Mouse (Mus musculus) cerebellum, postnatal 10 days (tissue): ENCODE results near the gene Ankrd53.

Experiments
- DNase-seq, 2 experiments: peaks; one replicate each; pipeline ENCODE4 v3.0.0; 2021; ENCODE audit warnings: mixed read lengths in 2 of 2

Ankrd53 gene

DNA sequence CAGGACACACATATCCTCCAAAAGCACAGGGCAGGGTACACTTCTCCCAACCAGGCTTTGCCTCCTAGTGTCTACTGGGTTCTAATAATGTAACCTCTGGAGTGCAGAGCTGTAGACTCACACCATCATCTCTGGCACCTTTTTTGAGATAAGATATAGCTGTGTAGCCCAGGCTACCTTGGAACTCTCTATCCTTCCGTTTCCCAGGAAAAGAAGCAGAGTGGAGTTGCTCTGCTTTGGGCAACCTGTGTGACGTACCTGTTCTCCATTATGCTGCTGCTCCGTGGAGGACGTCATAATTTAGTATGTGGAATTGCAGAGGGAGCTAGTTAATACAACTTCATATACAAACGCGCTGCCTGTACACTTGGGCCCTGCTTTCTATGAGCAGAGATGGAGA lies at the start of gene Ankrd53:
TSS of gene Ankrd53 (plus strand) at position 301 of the 400 bp plus-strand sequence.
- DNase-seq, result no peak

DNA sequence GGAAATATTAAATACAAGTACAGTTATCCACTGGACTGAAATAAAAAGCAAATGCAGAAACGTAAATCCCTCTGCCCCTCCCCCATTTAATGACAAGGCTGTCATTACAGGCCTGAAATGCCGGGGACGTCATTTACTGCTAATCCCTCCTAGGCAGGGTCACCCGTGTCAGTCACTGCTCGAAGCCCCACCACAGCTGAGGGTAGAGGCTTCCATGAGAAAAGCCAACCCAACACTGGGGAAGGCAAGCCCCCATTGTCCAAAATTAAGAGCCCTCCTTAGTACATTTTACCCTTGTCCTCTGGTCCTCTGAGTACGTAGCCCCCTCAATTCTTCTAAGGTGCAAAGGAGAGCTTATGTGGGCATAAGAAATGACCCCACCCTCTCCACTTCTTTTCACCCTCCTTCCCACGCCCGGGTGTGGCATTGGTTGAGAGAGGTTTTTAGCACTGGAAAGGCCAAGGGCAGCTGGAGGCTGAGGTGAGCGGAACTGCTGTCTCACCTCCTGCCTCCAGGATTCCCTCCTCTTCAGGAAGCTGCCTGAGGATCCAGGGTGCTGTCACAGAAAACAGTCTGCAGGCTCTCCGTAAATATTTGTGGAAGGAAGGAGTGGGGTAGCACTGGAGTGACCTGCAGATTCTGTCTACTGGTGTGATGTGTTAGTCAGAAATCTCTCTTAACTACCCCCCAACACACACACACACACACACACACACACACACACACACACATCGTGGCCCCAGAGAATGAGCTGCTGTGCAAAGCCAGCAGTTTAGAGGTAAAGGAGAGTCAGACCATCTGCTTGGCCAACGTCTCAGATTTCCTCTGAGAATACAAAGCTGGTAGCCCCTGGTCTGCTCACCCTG lies 48.9 kb upstream of the Ankrd53 start:
- DNase-seq, result no peak

DNA sequence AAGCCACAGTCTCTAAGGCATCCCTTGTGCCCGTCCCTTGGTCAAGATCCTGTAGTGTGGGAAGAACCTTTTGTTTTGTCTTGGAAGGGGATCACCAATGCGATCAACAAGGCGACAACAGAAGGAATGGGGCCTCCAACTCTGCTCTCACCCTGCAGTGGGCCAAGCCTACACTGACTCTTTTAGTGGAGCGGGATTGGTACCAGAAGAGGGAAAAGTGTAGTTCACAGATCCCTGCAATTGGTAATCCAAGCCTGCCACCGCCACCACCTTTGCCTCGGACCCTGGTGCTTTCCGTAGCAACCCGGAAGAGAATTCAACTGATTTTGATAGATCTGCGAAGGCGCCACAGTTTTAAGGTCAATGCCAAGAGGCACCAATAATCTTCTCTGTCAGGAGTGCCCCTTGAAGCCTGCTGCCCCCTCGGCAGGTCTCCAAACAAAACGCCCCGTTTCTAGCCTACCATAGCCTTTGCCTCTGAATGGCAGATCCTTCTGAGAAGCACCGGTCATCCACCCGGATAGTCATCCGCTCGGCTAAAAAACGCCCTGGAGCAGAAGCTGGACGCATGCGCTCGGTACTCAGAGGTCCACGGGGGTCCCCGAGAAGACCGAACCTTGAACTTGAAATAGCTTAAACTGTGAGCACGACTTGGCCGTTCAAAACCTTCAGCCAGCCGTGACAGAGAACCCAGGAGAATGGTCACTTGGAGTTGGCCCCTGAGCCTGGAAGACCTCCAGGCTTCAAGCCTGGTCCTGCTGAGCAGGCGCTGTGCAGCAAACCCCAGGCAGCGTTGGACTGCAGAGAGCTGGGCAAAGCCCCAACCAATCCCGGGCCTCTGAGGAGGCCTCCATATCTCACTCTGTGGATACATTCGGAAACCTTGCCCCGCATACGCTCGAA lies 48.0 kb upstream of the Ankrd53 start:
- peak; percentile 62 to 75 for DNase-seq

DNA sequence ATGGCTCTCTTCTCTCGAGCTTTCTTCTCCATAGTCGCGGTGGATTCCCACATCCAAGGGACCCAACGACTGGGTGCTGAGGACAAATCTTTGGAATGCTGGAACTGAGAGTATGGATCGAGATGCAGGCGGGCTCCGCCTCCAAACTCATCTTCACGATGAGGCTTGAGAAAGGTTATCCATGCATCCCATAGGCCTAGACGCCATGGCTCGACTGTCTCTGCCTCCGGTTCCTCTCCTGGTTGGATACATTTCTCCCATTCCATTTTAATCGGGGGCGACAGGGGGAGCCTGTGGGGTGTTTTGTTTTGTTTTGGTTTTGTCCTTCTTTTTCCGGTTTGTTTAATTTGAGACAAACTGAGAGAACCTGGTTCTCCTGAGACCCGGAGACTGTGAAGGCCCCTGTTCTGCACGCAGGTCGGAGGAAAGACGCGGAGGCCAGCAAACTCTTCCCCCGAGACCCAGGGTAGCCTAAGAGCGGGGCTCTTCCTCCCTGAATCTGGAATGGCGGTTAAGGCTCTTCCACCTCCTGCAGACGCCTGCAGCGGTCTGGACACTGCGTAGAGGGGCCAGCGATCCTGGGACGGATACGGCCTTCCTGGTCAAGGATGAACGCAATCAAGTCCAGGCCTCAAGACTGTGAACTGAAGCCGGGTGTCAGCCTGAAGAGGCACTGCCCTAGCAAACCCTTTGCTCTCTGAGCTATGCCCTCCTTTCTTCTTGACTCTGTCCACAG lies 46.8 kb upstream of the Ankrd53 start:
- no peak for DNase-seq

DNA sequence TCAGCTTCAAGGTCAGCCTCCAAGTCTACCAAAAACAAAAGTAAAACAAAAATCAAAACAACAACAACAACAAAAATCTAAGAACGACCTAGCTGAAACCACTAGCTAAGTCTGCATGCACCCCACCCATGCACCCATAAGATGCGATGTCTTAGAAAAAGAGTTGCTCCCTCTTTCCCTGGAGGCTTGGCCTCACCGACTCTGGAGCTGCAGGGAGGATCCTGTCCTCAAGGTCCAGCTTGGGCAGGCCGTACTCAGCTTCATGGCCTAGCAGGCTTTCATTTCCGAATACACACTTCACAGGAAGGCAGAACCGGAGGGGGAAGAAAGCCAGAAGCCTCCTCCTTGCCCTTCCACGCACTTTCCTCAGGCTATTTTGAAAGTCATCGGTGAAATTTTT lies 45.4 kb upstream of the Ankrd53 start:
- no peak for DNase-seq

DNA sequence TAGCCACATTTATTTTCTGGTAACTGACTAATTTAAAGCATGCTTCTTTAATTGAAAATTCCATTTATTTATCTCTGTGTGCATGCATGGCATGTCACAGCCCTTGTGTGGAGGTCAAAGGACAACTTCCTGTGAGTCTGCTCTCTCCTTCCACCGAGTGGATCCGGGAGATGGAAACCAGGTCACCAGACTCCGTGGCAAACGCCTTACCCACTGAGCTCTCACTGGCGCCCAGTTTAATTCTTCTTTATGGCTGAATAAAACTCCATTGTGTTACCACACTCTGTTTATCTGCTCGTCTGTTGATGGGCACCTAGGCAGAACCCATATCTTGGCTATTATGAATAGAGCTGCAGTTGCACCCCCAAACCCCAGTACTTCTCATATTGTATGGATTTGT lies 39.9 kb upstream of the Ankrd53 start:
- no peak for DNase-seq

DNA sequence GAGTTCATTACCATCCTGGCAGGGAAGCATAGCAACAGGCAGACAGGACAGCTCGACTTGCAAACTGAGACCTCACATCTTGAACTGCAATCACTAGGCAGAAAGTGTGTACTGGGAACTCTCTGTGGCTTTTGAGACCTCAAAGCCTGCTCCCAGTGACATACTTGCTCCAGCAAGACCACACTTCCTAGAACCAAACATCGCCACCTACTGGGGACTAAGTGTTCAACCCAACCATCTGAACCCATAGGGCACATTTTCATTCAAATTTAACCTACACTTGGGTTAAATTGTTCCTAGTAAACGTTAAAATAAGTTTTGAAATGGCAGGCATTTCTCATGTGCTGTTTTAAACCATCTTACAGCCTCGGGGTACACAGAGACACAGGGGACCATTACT lies 35.3 kb upstream of the Ankrd53 start:
- no peak for DNase-seq

DNA sequence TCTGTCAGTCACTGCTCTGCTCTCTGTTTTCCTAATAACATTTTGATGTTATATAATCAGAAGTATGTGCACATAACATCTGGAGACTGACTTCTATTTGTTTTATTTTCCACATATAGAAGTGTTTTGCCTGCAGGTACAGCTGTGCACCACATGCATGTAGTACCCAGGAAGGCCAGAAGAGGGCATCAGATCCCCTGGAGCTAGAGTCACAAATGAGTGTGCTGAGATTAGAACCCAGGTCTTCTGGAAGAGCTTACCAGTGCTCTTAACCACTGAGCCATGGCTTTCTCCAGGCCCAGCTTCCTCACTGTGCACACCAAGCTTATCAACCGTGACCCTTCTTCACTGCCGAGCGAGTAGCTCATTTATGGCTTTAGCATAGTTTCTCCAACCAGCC lies 34.0 kb upstream of the Ankrd53 start:
- DNase-seq, result peak in 1 of 2 experiments; percentile 51

DNA sequence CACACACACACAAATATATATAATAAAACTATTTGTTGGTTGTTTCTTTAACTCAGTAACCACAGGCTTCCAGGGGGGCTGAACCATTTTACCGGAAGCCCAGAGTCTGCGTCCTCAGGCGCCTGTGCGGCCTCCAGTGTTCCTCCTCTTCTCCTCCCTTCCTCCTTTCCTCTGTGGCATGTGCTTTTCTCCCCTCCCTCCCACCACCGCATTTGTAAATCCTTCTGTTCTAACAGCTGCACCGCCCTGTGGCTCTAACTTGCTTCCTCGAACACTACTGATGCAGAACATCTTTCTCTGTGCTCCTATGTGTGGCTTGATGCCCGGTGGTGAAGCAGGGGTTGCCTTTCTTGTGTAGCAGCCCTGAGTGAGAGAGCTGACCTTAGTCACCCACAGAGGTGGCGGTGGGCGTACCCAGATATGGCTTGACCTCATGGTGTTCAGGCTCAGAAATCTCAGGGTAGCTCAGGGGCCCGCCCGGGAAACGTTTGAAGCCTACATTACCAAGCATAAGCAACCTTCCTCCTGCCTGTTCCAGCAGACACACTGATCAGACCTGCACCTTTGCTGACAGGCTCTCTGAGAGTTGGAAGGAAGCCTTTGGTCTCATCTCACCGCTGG lies 33.0 kb upstream of the Ankrd53 start:
- DNase-seq, result no peak

DNA sequence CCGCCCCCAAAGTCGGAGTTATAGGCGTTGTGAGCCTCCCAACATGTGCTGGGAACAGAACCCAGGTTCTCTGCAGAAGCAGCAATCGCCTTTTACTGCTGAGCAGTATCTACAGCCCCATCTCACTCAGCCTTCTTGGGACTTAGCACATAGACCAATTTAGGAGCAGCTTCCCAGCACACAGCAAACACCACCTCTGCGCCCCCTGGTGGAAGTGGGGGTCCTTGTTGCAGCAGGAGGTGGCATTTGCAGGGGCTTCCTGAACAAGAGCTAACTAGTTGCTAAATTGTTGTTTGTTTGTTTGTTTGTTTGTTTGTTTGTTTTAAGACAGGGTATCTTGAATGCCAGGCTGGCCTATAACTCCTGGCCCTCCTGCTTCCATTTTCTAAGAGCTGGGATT lies 31.3 kb upstream of the Ankrd53 start:
- DNase-seq, result peak; percentile 78 to 79

DNA sequence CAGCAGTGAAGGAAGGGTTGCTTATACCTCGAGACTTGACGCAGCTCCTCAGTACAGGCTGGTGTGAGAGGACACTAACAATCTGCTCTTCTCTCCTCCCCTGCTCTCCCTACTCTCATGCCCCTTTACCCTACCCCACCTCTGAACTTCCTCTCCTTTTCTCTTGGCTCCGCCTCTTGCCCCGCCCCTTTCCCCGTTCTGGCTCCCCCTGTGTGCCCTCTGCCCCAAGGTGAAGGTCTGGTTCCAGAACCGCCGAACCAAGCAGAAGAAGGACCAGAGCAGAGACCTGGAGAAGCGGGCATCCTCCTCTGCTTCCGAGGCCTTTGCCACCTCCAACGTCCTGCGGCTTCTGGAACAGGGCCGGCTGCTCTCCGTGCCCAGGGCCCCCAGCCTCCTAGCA lies 25.1 kb upstream of the Ankrd53 start:
- no peak for DNase-seq

DNA sequence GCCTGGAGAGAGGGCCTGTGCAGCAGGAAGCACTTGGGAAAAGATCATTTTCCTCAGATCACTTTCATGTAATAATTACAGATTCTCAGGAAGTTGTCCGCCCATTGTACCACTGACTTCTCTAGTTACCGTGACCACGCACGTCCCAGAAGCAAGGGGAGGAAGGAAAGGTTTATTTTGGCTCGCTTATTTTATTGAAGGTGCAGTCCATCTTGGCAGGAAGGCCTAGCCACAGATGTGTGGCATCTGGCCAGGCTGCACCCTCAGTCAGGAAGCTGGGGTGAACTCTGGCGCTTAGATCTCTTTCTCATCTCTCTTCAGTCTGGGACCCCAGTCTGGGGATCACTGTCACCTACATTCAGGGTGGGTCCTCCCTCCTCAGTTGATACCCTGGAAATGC lies 23.8 kb upstream of the Ankrd53 start:
- DNase-seq, result no peak

DNA sequence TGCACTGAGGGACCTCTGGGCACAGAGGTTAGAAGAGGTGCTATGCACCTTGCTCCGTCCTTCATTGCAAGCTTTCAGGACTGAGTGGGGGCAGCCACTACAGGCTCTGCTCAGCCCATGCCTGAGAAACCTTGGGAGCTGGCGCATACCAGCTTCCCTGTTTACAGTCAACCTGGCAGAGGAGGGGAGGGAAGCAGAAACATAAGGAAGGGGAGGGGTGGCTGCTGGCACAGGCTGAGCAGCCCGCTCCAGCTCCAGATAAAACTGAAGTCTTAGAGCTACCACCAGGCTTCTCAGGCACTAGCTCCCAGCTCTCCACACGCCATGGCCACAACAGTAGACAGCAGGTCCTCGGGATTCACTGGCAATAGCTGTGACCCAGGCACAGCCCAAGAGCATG lies 19.7 kb upstream of the Ankrd53 start, which contains the start of gene Atp6v1b1:
TSS of gene Atp6v1b1 (plus strand) at position 230 of the 400 bp plus-strand sequence.
- peak; percentile 52 to 66 for DNase-seq

DNA sequence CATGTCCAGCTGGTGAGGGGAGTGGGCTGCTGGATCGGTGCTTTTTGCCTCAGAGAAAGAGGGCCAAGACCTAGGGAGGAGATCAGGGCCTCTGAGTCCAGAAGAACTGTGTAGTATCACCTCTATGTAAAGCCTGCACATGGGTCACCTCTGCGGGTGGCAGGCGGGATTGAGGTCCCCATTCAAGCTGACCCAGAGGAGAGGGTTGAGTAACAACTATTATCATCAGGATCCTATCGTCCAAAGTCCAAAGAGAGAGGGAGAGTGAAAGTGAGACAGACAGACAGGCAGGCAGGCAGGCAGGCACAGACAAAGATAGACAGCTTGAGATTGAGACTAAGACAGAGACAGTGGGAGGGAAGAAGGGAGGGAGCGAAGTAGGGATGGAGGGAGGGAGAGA lies 19.2 kb upstream of the Ankrd53 start:
- DNase-seq, result no peak

DNA sequence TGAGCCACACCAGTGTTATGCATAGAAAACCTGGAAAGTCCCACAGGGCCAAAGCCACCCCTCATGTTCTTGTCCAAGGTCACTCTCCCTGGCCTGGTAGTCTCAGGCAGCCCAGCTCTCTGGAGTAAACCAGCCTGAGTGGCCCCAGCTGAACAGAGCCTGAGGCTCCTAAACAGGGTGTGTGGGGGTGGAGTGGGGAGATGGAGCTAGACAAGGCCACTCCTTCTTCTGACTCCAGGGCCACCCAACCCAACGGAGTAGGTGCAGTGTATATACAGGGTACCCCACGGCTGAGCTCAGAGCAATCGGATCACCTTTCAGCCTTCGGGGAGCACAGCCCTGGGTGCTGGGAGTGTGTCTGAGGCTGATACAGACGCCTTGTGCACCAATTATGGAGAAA lies 18.3 kb upstream of the Ankrd53 start:
- no peak for DNase-seq

DNA sequence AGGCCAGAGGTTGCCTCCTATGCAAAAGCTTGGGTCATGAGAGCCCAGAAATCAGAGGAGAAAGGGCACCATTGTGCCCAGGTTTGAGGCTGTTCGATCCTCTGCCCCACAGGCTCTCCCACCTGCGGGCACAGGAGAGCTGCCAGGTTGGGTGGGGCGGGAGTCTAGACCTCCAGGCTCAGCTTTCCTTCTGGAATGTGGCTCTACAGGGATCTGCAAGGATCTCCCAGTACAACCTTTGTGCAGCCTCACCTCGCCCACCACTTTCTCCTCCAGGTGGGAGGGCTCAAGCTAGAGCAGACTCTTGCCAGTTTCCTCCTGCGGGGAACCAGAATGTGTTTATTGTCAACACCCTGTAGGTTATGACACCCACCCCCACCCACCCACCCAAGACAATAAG lies 17.9 kb upstream of the Ankrd53 start:
- DNase-seq, result no peak

DNA sequence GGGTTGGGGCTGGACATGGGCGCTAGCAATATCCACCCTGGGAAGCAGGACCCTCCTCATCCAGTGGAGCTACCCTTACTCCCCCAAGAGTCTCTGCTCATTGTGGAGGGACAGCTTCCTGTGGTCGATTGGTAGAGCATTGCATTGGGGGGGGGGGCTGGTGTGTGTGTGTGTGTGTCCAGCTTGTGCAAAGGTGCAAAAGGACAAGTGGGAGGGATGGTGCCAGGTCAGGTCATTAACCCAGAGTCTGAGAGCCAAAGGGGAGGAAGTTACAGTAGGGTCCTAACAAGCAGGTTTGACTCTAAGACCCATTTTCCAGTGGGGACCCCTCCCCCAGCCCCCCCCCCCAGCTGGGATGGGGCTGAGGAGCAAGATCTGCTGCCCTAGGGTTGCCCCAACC lies 17.0 kb upstream of the Ankrd53 start:
- DNase-seq, result no peak

DNA sequence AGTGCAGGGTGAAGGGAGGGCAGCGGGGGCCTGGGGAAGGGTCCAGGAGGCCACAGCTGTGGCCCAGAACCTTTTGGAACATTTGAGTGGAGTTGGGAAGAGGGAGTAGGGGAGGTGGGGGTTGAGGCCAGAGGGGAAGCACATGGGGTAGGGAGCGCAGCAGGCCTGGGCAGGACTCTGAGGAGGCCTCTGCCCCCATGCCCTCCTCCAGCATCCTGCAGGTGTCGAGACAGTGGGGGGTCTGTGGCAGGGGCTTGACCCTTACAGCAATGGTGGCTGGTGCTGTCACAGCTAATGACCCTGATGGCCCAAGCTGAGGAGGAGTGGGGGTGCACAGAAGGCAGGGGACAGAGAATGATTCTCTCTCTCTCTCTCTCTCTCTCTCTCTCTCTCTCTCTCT lies 13.2 kb upstream of the Ankrd53 start:
- no peak for DNase-seq

DNA sequence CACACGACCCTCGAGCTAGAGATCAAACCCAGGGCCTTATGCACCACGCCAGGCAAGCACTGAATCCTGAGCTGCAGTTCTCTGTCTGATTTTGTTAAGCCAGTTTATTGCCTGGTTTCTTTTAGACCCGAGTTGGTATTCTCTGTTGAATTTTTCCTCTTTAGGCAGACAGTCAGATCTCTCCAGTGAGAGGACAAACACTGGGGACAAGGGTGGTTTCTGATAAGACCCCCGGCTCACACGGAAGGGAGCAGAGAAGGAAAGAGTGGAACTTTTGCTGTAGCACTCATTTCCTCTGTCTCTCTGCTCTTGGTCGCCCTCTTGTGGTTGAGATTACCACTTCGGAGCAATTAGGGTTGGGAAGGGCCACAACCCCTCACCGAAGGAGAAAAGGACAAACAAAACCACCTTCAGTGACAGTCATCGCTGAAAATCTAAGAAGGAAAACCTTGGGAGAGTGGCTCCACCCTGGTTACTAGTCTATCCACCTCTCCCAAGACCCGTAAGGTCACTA lies 12.2 kb upstream of the Ankrd53 start:
- peak; percentile 83 to 88 for DNase-seq

DNA sequence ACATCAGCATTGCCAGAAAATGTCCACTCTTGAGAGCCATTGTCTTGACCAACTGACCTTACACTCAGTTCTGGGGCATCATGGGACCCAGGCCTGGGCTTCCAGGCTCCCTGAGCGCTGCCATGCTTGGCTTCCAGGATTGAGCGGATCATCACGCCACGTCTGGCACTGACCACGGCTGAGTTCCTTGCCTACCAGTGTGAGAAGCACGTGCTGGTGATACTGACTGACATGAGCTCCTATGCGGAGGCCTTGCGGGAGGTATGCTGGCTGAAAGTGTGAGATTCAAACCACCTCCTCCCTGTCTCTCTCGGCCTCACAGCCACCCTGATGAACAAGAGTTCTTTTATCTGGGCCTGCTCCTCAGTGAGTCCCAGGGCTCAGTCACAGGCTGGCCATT lies 6.4 kb upstream of the Ankrd53 start:
- no peak for DNase-seq

DNA sequence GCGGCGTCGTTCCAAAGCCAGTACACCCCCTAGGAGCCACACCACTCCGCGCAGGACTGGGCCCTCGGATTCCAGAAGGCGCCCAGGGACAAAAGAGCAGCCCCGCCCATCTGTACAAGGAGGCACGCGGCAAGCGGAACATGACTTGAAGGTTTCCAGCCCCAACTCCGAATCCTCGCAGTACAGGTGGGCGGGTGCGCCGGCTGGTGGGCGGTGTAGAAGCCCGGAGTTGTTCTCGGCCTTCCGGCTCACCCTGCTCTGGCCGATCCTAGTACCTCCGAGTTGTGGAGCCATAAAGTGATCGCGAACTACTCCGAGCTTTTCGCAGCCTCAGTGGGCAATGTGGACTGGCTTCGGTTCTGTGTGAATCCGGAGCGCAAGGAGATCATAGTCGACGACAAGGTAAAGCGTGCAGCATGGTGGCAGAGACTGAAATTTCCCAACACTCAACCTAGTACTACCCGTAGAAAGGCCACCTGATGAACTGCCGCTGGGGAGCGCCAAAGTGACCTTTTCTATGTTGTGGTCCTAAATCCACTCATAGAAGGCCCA lies 512 bp downstream of the Ankrd53 start:
- DNase-seq, result peak in 1 of 2 experiments; percentile 36

DNA sequence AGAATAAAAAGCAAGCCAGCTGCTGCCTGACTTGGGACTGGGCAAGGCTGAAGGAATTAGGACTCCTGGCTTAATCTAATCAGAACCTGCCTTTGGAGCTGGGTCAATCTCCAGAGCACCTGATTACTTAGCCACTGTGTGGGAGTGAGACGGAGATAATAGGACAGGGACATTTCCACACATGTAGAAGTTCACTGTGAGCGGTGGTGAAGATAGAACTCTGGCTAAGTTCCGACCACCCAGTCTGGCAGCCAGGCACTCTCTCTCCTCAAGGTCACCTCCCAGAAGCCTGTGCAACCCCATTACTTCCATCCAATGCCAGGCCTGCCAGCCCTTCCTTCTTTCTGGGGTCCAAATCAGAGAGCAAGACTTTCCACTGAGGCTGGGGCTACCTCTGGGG lies 4.5 kb downstream of the Ankrd53 start:
- DNase-seq, result no peak
